Mouse (Mus musculus): ENCODE data around the gene Rtf1.

GRCm38 (mm10) chr2:119743176-119743807 lies 68.4 kb downstream of the Rtf1 start:
- no peak for TF ChIP-seq POLR2A (IDR thresholded peaks at IDR 0.05; ENCODE audit: borderline replicate concordance, low read depth, low read length)
- no peak for TF ChIP-seq CTCF (IDR thresholded peaks at IDR 0.05; ENCODE audit: low read depth, low read length)

All from bone marrow macrophage, adult 2 months (primary cell).